Mouse (Mus musculus) testis, adult 2 months (tissue): ENCODE data around the gene Erc2.

Experiments used
- CTCF ChIP-seq: fragments of 200-500 bp; IDR thresholded peaks from 2 replicates; pipeline ENCODE4 v1.5.1; 2012; ENCODE audit warnings: low read depth, mild to moderate bottlenecking, inconsistent platforms, low read length, moderate library complexity; ENCODE audit not compliant: control insufficient read depth, insufficient read depth, insufficient replicate concordance
- POLR2A ChIP-seq: fragments of 200-500 bp; IDR thresholded peaks from 2 replicates; pipeline ENCODE4 v1.6.1; 2012; ENCODE audit warnings: low read depth, mild to moderate bottlenecking, inconsistent platforms, low read length, moderate library complexity; ENCODE audit not compliant: control insufficient read depth

DNA sequence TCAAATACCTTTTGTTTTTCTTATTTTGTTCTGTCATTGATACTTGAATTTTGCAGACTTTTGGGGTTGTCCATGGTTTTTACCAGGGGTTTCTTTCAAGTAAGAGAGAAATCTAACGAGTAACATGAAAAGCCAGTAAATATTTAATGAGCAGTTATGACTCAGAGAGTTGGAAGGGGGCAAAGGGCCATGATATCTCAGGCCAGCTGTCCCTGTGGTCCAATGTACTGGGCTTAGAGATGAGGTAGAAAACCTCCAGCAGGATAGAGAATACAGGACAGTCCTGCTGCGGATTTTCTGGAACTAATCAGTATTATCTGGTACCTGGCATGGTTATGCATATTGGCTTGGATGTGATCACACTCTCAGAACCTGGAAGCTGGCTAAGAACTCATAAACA is 701.5 kb downstream of the Erc2 start:
- no peak for TF ChIP-seq POLR2A
- no peak for TF ChIP-seq CTCF
